Mouse (Mus musculus) T-helper 1 cell (primary cell): Measurements from ENCODE around the gene Kremen2.

Source experiments
- in situ Hi-C: fragments of 300-600 bp; cut with MboI, MseI; formaldehyde crosslinking; loops from one replicate; pipeline ENCODE4 v1.15.1; 2025; ENCODE audit warnings: high pct_unique_total_duplicates

The Kremen2 gene

GRCm38 (mm10) chr17:23737493-23738445, 7.9 kb downstream of the Kremen2 start:
- in situ Hi-C loops: no loop called here

GRCm38 (mm10) chr17:23734341-23734740, 11.3 kb downstream of the Kremen2 start:
- in situ Hi-C loops: no loop called here

GRCm38 (mm10) chr17:23730441-23730840, 15.2 kb downstream of the Kremen2 start:
- in situ Hi-C loops: no loop called here

- in situ Hi-C loops: no loop called here
Measured at GRCm38 (mm10) chr17:23726758-23727142, 18.9 kb downstream of the Kremen2 start.

GRCm38 (mm10) chr17:23725999-23726757, 19.5 kb downstream of the Kremen2 start, which contains the start of gene Pkmyt1:
Gene Pkmyt1, plus strand, starts transcription at chr17:23726336.
- in situ Hi-C loops: no loop called here

- in situ Hi-C loops: no loop called here
Measured at GRCm38 (mm10) chr17:23725477-23725876, 20.2 kb downstream of the Kremen2 start.

- in situ Hi-C loops: no loop called here
Measured at GRCm38 (mm10) chr17:23722376-23723125, 23.1 kb downstream of the Kremen2 start, which contains the start of gene 1520401A03Rik. Gene 1520401A03Rik, minus strand, starts transcription at chr17:23722783.

- in situ Hi-C loops: no loop called here
Measured at GRCm38 (mm10) chr17:23721886-23722285, 23.7 kb downstream of the Kremen2 start.

GRCm38 (mm10) chr17:23719455-23719854, 26.2 kb downstream of the Kremen2 start:
- in situ Hi-C loops: no loop called here

GRCm38 (mm10) chr17:23717003-23717402, 28.6 kb downstream of the Kremen2 start:
- in situ Hi-C loops: no loop called here

- in situ Hi-C loops: loop anchor here (5.0 to 10.0 kb wide), 2 partner anchors 34 to 1281 kb away; partner anchors contain the start of genes Hcfc1r1, Thoc6 and Zfp946
Measured at GRCm38 (mm10) chr17:23706212-23706611, 39.4 kb downstream of the Kremen2 start.

GRCm38 (mm10) chr17:23705525-23706104, 40.0 kb downstream of the Kremen2 start:
- in situ Hi-C loops: loop anchor here (5.0 to 10.0 kb wide), 2 partner anchors 33 to 1281 kb away; partner anchors contain the start of genes Hcfc1r1, Thoc6 and Zfp946

- in situ Hi-C loops: loop anchor here (5.0 to 10.0 kb wide), 2 partner anchors 32 to 1280 kb away; partner anchors contain the start of genes Hcfc1r1, Thoc6 and Zfp946
Measured at GRCm38 (mm10) chr17:23704741-23705140, 40.9 kb downstream of the Kremen2 start.

- in situ Hi-C loops: loop anchor here (10.0 kb wide), 1 partner anchor 1278 kb away; the partner anchor contains the start of gene Zfp946
Measured at GRCm38 (mm10) chr17:23703301-23703700, 42.3 kb downstream of the Kremen2 start.

- in situ Hi-C loops: loop anchor here (10.0 kb wide), 1 partner anchor 1275 kb away; the partner anchor contains the start of gene Zfp946
Measured at GRCm38 (mm10) chr17:23700079-23700478, 45.6 kb downstream of the Kremen2 start.

- in situ Hi-C loops: loop anchor here (10.0 kb wide), 1 partner anchor 1275 kb away; the partner anchor contains the start of gene Zfp946
Measured at GRCm38 (mm10) chr17:23699131-23700077, 46.2 kb downstream of the Kremen2 start.

- in situ Hi-C loops: no loop called here
Measured at GRCm38 (mm10) chr17:23695801-23696200, 49.8 kb downstream of the Kremen2 start.

GRCm38 (mm10) chr17:23694491-23694890, 51.1 kb downstream of the Kremen2 start:
- in situ Hi-C loops: no loop called here
